Mouse (Mus musculus) layer of hippocampus, adult 18-20 months (tissue): ENCODE results near the gene Ppp1r12a. TPM values are rescaled to one million over a fixed set of nuclear protein-coding genes. Genes with fewer than 3 reads are reported as not detected.
A peak's percentile ranks its signal among the peaks of the same experiment; 100 is the strongest.
"Not testable (repeated sequence)": the region's sequence is repeated elsewhere in the genome, so short reads cannot be mapped to it uniquely, and the experiment has no call there.

Source experiments
- DNase-seq, 2 experiments: peaks; one replicate each; pipeline ENCODE4 v3.0.0; 2022; ENCODE audit warnings: low spot score in 2 of 2
- total RNA-seq, 2 experiments: library from RNA; stranded (reverse); gene quantifications; 2 replicates each; pipeline ENCODE4 v1.2.3; 2021

Ppp1r12a gene
- total RNA-seq, 2 experiments from 2014 or later, result 128 to 134 TPM

DNA sequence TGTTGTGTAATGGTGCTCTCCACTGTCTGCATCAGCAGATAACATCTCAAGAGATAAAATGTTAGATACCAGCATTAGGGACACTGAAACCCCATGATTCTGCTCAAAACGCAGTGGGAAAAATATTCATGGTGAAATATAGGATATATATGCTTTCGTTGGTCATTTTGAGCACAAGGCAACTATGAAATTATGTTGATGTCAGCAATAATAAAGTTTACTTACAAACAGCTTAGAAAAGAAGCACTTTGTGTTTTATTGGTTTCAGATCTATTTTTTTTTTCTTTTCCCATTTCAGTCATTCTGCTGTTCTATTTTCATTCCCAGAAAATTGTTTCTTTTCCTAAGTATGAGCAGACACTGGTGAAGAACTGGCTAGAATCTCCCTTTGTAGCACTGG, 34.1 kb downstream of the Ppp1r12a start:
- DNase-seq, result no peak

DNA sequence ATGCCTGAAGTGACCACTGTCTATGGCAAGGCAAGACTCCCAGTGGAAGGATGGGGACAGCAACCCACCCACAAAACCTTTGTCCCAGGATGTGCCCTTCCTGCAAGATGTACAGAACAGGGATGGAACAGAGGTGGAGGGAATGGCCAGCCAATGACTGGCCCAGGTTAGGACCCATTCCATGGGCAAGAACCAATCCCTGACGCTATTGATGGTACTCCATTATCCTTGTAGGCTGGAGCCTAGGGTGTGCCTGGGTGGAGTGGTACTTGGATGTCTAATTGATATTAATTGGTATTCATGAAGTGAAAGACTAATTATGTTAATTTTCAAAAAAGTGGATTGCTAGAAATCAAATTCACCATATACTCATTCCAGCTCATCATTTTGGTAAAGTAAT, 35.5 kb downstream of the Ppp1r12a start:
- no peak for DNase-seq

DNA sequence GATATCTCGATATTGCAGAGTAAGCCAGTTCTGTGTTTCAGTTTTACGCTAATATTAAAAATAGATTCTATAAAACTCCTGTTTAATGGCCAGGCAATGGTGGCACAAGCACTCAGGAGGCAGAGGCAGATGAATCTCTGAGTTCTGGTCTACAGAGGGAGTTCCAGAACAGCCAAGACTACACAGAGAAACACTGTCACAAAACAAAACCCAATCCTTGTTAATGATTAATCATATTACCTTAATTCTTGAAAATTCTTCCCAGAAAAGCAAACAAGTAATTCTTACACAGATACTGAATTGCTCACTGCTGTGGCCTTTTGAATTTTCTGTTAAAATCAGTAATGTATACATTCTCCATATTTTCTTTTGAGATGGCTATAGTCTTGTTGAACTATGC, 37.0 kb downstream of the Ppp1r12a start:
- no peak for DNase-seq

DNA sequence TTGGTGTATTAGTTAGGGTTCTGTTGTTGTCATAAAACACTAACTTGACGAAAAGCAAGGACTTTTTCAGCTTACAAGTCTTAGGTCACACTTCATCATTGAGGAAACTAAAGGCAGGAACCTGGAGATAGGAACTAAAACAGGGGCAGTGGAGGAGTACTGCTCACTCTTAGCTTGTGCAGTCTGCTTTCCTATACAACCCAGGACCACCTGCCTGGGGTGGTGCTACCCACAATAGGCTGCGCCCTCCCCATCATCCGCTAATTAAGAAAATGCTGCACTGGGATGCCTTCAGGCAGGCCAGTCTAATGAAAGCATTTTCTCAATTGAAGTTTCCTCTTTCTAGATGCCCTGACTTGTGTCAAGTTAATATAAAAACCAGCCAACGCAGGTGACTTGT, 40.1 kb downstream of the Ppp1r12a start:
- DNase-seq, result no peak

DNA sequence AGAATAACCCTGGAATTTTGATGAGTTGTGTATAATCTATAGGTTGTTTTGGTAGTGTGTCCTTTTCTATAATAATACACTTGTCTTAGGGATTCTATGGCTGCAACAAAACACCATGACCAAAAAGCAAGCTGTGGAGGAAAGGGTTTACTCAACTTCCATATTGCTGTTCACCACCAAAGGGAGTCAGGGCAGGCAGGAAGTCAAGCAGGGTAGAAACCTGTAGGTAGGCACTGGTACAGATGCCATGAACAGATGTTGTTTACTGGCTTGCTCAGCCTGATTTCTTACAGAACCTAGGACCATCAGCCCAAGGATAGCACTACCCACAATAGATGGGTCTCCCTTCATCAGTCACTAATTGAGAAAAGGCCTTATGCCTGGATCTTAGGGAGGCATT, 41.4 kb downstream of the Ppp1r12a start:
- DNase-seq, result no peak

DNA sequence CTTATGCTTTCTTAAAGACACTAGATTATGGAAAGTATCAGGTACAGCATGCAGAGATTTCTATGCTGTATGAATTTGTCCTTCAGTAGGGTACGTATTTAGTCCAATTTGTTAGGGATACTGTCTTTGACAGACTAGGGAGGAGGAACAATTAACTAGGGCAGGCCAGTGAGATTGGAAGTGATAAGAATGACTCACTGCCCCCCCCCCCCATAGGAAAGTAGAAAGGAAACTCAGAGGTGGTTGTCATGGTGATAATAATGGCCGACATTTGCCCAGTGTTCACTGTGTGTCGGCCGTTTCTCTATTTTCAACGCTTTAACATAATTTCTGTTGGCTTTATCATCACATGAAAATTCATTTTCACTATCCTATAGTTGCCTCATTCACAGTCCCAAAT, 47.4 kb downstream of the Ppp1r12a start:
- no peak for DNase-seq

DNA sequence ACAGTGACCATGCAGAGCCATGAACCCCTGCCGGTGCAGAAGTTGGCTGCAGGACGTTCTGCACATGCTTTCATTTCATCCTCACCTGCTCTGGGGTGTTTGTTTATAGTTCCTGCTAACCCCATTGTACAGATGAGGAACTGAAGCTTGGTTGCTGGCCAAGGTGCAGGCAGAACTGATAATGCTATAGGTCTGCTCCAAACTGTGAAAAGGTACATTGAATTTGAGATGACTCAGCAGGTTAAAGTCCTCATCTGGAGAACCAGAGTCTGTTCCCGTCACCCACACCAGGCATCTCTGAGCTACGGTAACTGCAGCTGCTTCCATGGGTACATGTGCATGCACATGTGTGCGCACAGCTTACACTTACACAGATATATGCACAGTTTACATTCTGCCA, 62.4 kb downstream of the Ppp1r12a start:
- no peak for DNase-seq

DNA sequence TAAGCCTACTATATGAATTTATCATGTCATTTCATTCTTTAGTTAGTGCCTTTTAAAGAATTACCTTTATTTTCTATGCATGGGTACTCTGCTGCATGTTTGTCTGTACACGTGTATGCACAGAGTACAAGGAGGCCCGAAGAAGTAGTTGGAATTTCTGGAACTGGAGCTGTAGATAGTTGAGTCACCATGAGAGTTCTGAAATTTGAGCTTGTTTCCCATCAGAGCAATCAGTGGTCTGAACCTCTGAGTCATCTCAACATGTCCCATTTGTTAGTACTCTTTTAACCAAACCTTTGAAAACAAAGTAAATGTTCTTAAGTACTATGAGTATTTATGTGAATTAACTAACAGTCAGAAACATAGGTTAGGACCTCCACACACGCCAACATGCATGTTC, 75.1 kb downstream of the Ppp1r12a start:
- no peak for DNase-seq

DNA sequence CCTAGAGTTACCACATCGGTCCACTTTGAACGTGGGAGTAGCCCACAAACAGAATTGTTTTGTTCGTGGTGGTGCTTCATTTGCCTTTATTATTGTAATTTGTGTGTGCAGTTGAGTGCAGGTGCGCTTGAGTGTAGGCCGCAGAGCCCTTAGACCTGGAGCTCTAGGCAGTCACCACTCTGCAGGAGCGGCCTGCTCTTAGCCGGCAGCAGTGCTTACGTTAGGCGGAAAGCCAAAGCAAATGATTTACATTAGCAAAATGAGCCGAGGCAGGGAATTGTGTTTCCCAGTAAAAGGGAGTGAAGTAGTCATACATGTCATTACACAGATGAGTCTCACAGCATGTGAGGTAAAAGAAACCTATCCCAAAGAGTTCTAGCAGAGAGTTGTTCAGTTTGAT, 77.1 kb downstream of the Ppp1r12a start:
- no peak for DNase-seq

DNA sequence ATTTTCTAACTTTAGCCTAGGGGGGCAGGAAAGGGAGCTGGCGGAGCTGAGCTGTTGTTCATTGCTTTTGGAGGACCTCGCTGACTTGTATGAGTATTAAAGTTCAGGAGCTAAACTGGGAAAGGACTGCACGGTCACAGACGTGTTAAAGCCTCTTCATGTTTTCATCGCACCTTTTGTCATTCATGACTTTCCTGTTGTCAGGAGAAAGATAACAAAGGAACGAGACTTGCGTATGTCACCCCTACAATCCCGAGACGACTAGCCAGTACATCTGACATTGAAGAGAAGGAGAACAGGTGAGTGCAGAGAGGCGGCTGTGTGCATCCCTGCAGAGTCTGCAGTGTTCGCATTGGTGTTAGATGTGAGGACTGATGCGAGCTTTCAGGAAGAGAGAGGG, 88.7 kb downstream of the Ppp1r12a start:
- no peak for DNase-seq

DNA sequence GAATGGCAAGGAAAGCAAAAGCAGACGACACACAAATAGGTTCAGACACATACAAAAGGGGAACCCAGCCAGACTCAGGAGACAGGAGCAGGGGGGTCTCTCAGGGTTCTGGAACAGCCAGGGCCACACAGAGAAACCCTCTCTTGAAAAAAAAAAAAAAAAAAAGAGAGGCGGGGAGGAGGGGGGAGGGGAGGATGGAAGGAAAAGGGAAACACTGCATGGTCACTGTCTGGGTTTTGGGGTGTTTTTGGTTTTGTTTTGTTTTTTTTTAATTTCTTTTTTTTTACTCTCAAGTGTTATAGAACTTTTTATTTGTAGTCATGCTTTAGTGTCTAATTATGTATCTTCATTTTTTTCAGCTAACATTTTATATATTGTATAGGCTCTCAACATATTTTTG, 89.2 kb downstream of the Ppp1r12a start:
- DNase-seq, result no peak

DNA sequence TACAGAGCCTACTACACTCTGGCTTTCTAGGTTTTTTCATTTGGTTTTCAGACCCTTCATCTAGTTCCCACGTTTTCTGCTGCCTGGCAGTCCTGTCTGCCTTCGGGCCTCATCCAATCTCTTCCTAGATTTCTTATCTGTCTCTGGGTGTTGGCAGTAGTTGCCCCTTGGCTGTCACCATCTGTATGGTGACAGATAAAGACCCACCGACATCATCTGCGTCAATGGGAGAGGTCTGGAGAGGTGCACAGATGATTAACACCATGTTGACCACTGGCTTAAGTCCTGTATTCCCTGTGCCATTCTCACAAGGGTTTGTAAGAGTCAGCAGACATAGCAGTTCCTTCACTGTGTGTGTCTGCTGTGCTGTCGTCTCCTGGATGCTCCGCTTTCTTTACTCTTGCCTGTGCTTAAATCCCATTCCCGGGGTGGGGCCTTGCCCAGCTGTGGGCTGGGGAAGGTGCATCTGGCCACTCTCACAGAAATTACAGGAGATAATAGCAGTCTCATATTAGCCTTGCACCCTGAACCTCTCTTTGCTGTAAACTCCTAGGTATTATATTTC, 93.9 kb downstream of the Ppp1r12a start:
- no peak for DNase-seq

DNA sequence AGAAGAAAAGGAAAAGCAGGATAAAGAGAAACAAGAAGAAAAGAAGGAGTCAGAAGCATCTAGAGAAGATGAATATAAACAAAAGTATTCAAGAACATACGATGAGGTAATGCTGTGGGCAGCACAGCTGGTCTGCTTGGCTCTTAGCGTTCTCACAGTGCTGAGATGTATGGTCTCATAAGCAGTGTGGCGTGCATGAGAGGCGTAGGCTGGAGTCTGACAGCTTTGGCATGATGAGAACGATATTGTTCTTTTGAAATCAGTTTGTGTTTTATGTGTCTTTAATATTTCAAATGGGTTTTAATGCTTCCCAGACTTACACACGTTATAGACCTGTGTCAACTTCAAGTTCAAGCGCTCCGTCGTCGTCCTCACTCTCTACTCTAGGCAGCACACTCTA, 98.9 kb downstream of the Ppp1r12a start:
- DNase-seq, result peak in 1 of 2 experiments; percentile 63

DNA sequence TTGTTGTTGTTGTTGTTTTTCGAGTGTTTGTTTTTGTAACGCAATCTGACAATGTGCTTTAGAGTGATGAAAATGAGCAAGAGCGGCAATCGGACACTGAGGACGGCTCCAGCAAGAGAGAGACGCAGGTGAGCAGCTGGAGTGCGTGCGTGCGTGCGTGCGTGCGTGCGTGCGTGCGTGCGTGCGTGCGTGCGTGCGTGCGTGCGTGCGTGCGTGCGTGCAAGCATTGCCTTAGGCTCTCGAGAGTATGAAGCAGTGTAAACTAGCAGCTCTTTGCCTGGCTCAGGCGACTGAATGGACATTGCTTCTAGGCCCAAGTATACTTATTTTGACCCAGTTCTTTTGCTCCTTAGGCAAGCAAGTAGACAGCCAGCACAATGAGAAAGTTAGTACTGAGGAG, 102.6 kb downstream of the Ppp1r12a start:
- no peak for DNase-seq

DNA sequence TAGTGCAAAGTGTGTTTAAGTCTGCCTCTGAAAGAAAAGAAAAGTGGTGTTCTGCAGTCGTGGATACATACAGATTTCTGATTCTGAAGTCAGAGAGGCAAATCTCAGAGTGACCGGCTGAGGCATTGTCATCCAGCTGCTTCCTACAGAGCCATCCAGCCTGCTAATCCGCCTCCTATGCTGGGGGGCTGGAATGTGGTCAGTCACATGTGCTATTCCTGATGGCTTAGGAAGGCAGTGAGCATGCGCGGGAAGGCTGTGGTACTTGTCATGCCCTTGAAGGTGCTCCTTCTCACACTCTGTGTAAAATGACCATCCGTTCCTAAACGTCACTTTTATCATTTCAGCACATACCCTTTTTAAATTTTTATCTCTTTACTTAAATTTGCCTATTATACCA, 109.2 kb downstream of the Ppp1r12a start:
- DNase-seq, result no peak

DNA sequence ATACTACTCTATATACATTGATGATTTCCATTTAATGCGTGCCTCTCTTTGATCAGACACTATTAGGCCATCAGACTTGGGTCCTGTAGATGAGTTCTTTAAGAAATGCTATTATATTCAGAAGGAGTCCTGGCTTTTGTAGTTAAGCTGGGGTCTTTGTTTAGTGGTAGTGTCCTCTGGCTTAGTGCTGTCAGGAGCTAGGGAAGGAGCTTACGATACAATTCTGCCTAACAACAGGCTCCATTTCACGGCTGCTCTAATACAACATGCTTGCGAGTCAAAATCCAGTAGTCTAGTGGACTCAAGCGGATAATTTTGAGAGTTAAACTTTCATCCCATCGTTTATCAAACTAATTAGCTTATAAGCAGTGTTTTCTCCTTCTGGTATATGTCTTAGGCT, 114.7 kb downstream of the Ppp1r12a start:
- no peak for DNase-seq

DNA sequence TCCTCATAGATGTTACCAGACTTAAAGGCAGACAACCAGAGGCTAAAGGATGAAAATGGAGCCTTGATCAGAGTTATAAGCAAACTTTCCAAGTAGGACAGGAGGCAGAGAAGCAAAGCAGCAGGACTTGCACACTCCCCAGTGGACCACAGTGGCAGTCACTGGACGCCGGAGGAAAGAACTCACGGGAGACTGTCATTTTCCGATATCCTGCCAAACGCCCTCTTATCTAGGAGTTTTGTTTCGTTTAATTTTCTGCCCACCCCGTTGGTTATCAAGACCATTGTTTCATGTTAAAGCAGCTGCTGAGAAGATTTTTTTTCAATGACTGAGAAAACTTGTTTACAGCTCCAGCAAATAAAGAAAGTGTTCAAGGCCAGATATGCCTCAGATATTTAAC, 115.2 kb downstream of the Ppp1r12a start:
- DNase-seq, result no peak

DNA sequence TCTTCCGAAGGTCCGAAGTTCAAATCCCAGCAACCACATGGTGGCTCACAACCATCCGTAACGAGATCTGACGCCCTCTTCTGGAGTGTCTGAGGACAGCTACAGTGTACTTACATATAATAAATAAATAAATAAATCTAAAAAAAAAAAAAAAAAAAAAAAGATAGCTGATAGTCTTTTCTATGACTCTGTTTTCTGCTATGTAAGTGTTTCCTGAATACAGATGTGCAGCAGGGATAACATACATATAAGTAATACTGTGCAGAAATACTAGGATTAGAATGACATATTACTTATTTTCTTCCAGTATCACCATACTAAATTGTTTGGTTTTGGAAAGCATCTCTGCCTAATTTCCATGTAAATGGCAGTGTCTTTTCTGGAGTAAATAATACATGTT, 119.1 kb downstream of the Ppp1r12a start:
- DNase-seq, result not testable (repeated sequence)

DNA sequence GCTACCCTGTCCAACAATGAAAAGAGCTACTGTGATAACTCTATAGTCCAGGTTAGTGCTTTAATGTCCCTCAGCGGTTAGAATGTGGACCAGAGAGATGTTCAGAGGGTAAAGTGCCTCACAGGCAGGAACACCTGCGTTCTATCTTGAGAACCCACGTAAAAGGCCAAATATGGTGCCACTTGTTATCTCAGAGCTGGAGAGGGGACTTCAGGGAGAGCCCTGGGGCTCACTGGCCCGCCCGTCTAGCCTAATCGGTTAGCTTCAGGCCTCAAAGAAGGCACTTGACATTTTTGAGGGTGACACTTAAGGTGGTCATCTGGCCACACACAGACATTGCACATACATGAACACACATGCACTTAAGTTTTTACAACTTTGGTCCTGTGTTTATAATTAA, 120.4 kb downstream of the Ppp1r12a start:
- no peak for DNase-seq

DNA sequence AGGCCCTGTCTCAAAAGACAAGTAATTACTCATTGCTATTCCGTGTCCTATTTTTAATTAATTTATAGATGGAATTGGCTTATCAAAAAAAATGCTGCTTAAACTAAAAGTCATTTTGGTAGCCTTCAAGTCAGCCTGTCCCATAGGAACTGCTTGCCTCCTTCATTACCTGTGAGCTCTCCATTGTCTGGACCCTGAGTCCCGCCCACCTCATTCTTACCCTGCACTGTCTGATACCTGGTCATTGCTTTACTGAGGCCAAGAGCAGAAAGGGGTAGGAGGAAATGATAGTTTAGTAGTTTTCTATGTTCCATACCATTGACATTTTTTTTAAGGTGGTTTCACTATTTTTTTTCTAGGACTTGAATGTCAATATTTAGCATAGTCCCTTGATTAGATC, 121.4 kb downstream of the Ppp1r12a start:
- no peak for DNase-seq

DNA sequence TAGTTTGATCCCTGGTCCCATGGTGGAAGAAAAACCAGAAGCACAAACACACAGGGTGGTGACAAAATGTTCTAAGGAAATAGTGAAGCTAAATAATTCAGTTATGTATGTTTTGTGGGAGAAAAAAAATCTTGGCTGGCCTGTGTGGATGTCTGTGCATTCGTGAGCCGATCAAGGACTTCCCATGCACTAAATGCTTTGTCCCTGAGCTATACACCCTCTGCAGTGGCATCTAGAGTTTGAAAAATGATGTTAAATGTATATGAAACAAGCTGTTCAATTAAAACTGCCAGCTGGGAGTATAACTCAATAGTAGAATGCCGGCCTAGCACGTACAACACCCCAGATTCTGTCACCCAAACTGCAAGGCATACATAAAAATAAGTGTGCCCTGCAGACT, 121.8 kb downstream of the Ppp1r12a start:
- no peak for DNase-seq

DNA sequence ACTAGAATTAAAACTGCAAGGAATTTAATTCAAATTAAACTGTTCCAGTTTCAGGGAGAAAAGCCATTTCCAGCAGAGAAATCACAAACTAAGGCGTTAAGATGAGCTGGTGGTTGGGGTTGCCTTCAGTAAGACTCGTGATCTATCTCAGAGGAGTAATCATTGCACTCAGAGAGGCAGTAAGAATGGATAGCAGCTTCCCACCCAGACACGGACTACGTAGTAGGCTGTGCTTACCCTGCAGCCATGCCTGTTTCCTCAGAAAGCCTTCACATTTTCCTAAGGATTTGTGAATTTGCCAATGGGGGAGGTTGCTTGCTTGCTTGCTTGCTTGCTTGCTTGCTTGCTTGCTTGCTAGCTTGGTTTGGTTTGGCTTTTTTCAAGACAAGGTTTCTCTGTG, 122.5 kb downstream of the Ppp1r12a start:
- no peak for DNase-seq

DNA sequence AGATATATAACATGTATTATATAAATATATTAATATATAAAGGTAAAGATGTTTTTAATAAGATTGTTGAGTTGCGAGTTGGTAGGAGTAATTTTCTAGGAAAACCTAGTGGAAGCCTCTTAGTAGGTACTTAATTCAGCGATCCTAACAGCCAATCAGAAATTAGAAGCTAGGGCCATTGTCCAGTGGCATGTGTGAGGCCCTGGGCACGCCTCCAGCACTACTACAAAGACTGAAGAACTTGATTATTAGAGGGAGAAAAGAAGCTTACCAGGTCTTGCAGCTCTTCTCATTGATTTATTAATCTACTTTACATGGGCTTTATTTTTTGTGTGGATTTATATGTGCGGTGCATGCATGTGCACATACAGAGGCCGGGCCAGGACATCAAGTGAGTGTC, 123.0 kb downstream of the Ppp1r12a start:
- DNase-seq, result no peak
